Mouse (Mus musculus): Measurements from ENCODE around the gene Amn1.

Amn1 gene

DNA sequence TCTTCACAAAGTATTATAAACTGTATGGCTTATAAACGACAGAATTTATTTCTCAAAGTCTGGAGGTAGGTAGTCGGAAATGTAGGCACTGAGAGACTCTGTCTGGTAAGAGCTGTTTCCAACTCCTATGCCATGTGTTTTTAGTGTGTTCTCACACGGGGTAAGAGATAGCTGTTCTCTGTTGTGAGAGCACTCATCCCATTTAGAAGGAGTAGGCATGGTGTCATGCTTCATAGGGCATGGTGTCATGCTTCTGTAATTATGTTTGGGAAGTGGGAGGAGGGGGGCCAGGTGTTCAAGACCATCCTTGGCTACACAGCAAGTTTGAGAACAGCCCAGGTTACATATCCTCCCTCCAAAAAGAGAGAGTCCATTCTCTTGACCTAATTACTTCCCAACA lies 80.9 kb downstream of the Amn1 start:
- no peak for DNase-seq (ENCODE audit: low read depth)

Measured in fibroblast of lung, adult 2 months (primary cell).